8 mouse cellular contexts compared by ENCODE assay signal in genomic region chr8:121770845-121771752, GRCm38 (mm10). TPM values are rescaled to one million over a fixed set of nuclear protein-coding genes. Genes with fewer than 3 reads are reported as not detected.
DNase-seq lines count a peak whose midpoint lies in the region; ATAC-seq lines count a peak whose summit lies in the region.
"Had no signal": no experiment of that assay in that cellular context is flagged by ENCODE, and none has a peak within 500 bp of the region (broad histone marks: within the 10 kb centered on the region; RNA-seq: fewer than 3 reads in every experiment).

No protein-coding gene starts in this region.

- H3K9ac ChIP-seq in hindbrain, embryonic 14.5 days, result no peak overlapping the region
- 0 out of 2 replicates have a peak overlapping the region, but pooled peaks have one; percentile 3 for H3K9ac ChIP-seq in neural tube, embryonic 12.5 days
- no peak overlapping the region for H3K9ac ChIP-seq in intestine, embryonic 15.5 days
- H3K9ac ChIP-seq in kidney, embryonic 15.5 days, result no peak overlapping the region

- no peaks in the 10 kb centered on the region for H3K27me3 ChIP-seq in hindbrain, embryonic 14.5 days (ENCODE audit: control insufficient read depth, insufficient read depth, low read length)
- H3K27me3 ChIP-seq in neural tube, embryonic 12.5 days (replicated peaks), result no peaks in the 10 kb centered on the region
- no peaks in the 10 kb centered on the region for H3K27me3 ChIP-seq in intestine, embryonic 15.5 days (replicated peaks)
- H3K27me3 ChIP-seq in kidney, embryonic 15.5 days, result no peaks in the 10 kb centered on the region

- ATAC-seq in hindbrain, embryonic 14.5 days (ENCODE audit: low FRiP score), result peak; percentile 65
- ATAC-seq in neural tube, embryonic 12.5 days (ENCODE audit: low FRiP score, low read depth), result peak; percentile 78
- no peak for ATAC-seq in intestine, embryonic 15.5 days
- no peak for ATAC-seq in kidney, embryonic 15.5 days (replicated peaks; ENCODE audit: low FRiP score)

- peaks cover 13% of the 10 kb centered on the region for H3K4me1 ChIP-seq in hindbrain, embryonic 14.5 days (replicated peaks; ENCODE audit: control insufficient read depth, insufficient read depth, low read length)
- H3K4me1 ChIP-seq in neural tube, embryonic 12.5 days, result peaks cover 19% of the 10 kb centered on the region
- H3K4me1 ChIP-seq in intestine, embryonic 15.5 days (replicated peaks), result no peaks in the 10 kb centered on the region
- H3K4me1 ChIP-seq in kidney, embryonic 15.5 days, result no peaks in the 10 kb centered on the region; the same call in 1 of the 2 replicates

- H3K27ac ChIP-seq in hindbrain, embryonic 14.5 days, result no peak overlapping the region
- no peak overlapping the region for H3K27ac ChIP-seq in neural tube, embryonic 12.5 days
- H3K27ac ChIP-seq in intestine, embryonic 15.5 days, result no peak overlapping the region
- H3K27ac ChIP-seq in kidney, embryonic 15.5 days, result no peak overlapping the region

- DNase-seq in ZHBTc4 (ENCODE audit: low read depth, low spot score), result peak; percentile 40
- DNase-seq in embryo, embryonic 9.5 days (ENCODE audit: extremely low spot score), result peak; percentile 50
- DNase-seq in hindbrain, embryonic 14.5 days (ENCODE audit: low spot score), result no peak
- no peak for DNase-seq in kidney, postnatal 14 days
- DNase-seq: heart, postnatal 36 days had no signal

- no peaks in the 10 kb centered on the region for H3K9me3 ChIP-seq in hindbrain, embryonic 14.5 days (ENCODE audit: control insufficient read depth, low read length)
- H3K9me3 ChIP-seq in neural tube, embryonic 12.5 days, result no peaks in the 10 kb centered on the region
- no peaks in the 10 kb centered on the region for H3K9me3 ChIP-seq in intestine, embryonic 15.5 days
- no peaks in the 10 kb centered on the region for H3K9me3 ChIP-seq in kidney, embryonic 15.5 days (replicated peaks)

- H3K4me2 ChIP-seq in hindbrain, embryonic 14.5 days (replicated peaks), result peak overlapping the region; percentile 28; the same call in 1 of the 2 replicates
- H3K4me2 ChIP-seq in neural tube, embryonic 12.5 days (replicated peaks), result peak overlapping the region; percentile 40
- no peak overlapping the region for H3K4me2 ChIP-seq in intestine, embryonic 15.5 days (replicated peaks)
- no peak overlapping the region for H3K4me2 ChIP-seq in kidney, embryonic 15.5 days

- no peaks in the 10 kb centered on the region for H3K36me3 ChIP-seq in hindbrain, embryonic 14.5 days (replicated peaks; ENCODE audit: control insufficient read depth, insufficient read depth)
- no peaks in the 10 kb centered on the region for H3K36me3 ChIP-seq in neural tube, embryonic 12.5 days
- no peaks in the 10 kb centered on the region for H3K36me3 ChIP-seq in intestine, embryonic 15.5 days
- H3K36me3 ChIP-seq in kidney, embryonic 15.5 days, result no peaks in the 10 kb centered on the region

- WGBS in hindbrain, embryonic 14.5 days, result 24% methylated on average over 19 of the region's 19 CpGs
- 29% methylated on average over 19 of the region's 19 CpGs for WGBS in neural tube, embryonic 12.5 days
- WGBS in intestine, embryonic 15.5 days, result 33% methylated on average over 19 of the region's 19 CpGs
- WGBS in kidney, embryonic 15.5 days, result 29% methylated on average over 19 of the region's 19 CpGs

- no peak overlapping the region for H3K4me3 ChIP-seq in hindbrain, embryonic 14.5 days (replicated peaks; ENCODE audit: low read length)
- no peak overlapping the region for H3K4me3 ChIP-seq in neural tube, embryonic 12.5 days
- H3K4me3 ChIP-seq in intestine, embryonic 15.5 days (replicated peaks), result no peak overlapping the region
- H3K4me3 ChIP-seq in kidney, embryonic 15.5 days (replicated peaks), result no peak overlapping the region

RNA-seq across cellular contexts. Expression of gene Jph3, which starts 41.7 kb away (rescaled TPM):
- polyA plus RNA-seq in hindbrain, embryonic 14.5 days (2014; fragmentation: Nextera tagmentation; extraction: Ambion mirVana), result 90.1 and 93.1 TPM in 2 replicates
- polyA plus RNA-seq in neural tube, embryonic 12.5 days (2016; fragmentation: Nextera tagmentation; extraction: Ambion mirVana), result 59.1 and 66.9 TPM in 2 replicates
- 4.5 and 5.1 TPM in 2 replicates for polyA plus RNA-seq in intestine, embryonic 15.5 days (2015; fragmentation: Nextera tagmentation; extraction: Ambion mirVana)
- polyA plus RNA-seq in kidney, embryonic 15.5 days (2015; fragmentation: Nextera tagmentation; extraction: Ambion mirVana), result 0.85 and 1.3 TPM in 2 replicates

RNA-seq across cellular contexts. Expression of gene Klhdc4, which starts 58.3 kb away (rescaled TPM):
- polyA plus RNA-seq in hindbrain, embryonic 14.5 days (2014; fragmentation: Nextera tagmentation; extraction: Ambion mirVana), result 40.6 and 41.3 TPM in 2 replicates
- 47.7 and 49.8 TPM in 2 replicates for polyA plus RNA-seq in neural tube, embryonic 12.5 days (2016; fragmentation: Nextera tagmentation; extraction: Ambion mirVana)
- 33.6 and 41.1 TPM in 2 replicates for polyA plus RNA-seq in intestine, embryonic 15.5 days (2015; fragmentation: Nextera tagmentation; extraction: Ambion mirVana)
- polyA plus RNA-seq in kidney, embryonic 15.5 days (2015; fragmentation: Nextera tagmentation; extraction: Ambion mirVana), result 42.7 and 45.5 TPM in 2 replicates

Comparison
In these comparisons a context has a peak if more than half of its experiments do, and no peak if none do; other contexts are left out.
1. DNase-seq: peak in ZHBTc4 (single experiment) and embryo, embryonic 9.5 days (single experiment); none in hindbrain, embryonic 14.5 days (single experiment) and kidney, postnatal 14 days (single experiment).
2. ATAC-seq: peak in hindbrain, embryonic 14.5 days (single experiment) and neural tube, embryonic 12.5 days (single experiment); none in intestine, embryonic 15.5 days (single experiment) and kidney, embryonic 15.5 days (single experiment).
3. H3K4me2 ChIP-seq: peak in hindbrain, embryonic 14.5 days (single experiment) and neural tube, embryonic 12.5 days (single experiment); none in intestine, embryonic 15.5 days (single experiment) and kidney, embryonic 15.5 days (single experiment).